Comparison of ENCODE assay signal across 24 mouse cellular contexts in genomic region chr9:108494146-108494825, GRCm38 (mm10). TPM values are rescaled to one million over a fixed set of nuclear protein-coding genes. Genes with fewer than 3 reads are reported as not detected.
DNase-seq lines count a peak whose midpoint lies in the region; ATAC-seq and TF ChIP-seq lines count a peak whose summit lies in the region.
"Had no signal": no experiment of that assay in that cellular context is flagged by ENCODE, and none has a peak within 500 bp of the region (broad histone marks: within the 10 kb centered on the region; RNA-seq: fewer than 3 reads in every experiment).

No protein-coding gene starts in this region.

- ATAC-seq in heart, embryonic 11.5 days (replicated peaks; ENCODE audit: insufficient number of reproducible peaks, low FRiP score, low TSS enrichment): no peak
- ATAC-seq in neural tube, embryonic 12.5 days (ENCODE audit: low FRiP score, low read depth): no peak
- ATAC-seq: activated CD4-positive, CD25-positive, alpha-beta regulatory T cell, adult 4 months; CD4-positive, CD25-positive, alpha-beta regulatory T cell, adult 4 months; forebrain, embryonic 13.5 days; forebrain, embryonic 15.5 days; Patski had no signal

- H3K9me3 ChIP-seq in heart, embryonic 11.5 days (replicated peaks; ENCODE audit: control insufficient read depth, low read length): no peaks in the 10 kb centered on the region
- no peaks in the 10 kb centered on the region for H3K9me3 ChIP-seq in neural tube, embryonic 12.5 days
- H3K9me3 ChIP-seq: embryonic facial prominence, embryonic 10.5 days; embryonic facial prominence, embryonic 12.5 days; forebrain, embryonic 13.5 days; forebrain, embryonic 15.5 days; G1E had no signal

- intact Hi-C loops in gastrocnemius, adult 2 months (cut with DNase I): no loop called here
- intact Hi-C loops in gastrocnemius, postnatal 36 days (cut with DNase I): no loop called here

- H3K9ac ChIP-seq in heart, embryonic 11.5 days (ENCODE audit: low read depth, low read length): no peak overlapping the region
- 0 out of 2 replicates have a peak overlapping the region, but pooled peaks have one; percentile 3 for H3K9ac ChIP-seq in neural tube, embryonic 12.5 days
- H3K9ac ChIP-seq: embryonic facial prominence, embryonic 12.5 days; forebrain, embryonic 13.5 days; forebrain, embryonic 15.5 days had no signal

- no peak overlapping the region for H3K4me3 ChIP-seq in gastrocnemius, adult 2 months
- no peak overlapping the region for H3K4me3 ChIP-seq in heart, embryonic 11.5 days (ENCODE audit: low read depth, low read length)
- no peak overlapping the region for H3K4me3 ChIP-seq in neural tube, embryonic 12.5 days
- H3K4me3 ChIP-seq: embryonic facial prominence, embryonic 12.5 days; forebrain, embryonic 13.5 days; forebrain, embryonic 15.5 days had no signal

- no peaks in the 10 kb centered on the region for H3K27me3 ChIP-seq in heart, embryonic 11.5 days (ENCODE audit: control insufficient read depth, insufficient read depth, low read length)
- H3K27me3 ChIP-seq in neural tube, embryonic 12.5 days (replicated peaks): no peaks in the 10 kb centered on the region
- H3K27me3 ChIP-seq: CH12.LX; embryonic facial prominence, embryonic 12.5 days; forebrain, embryonic 13.5 days; forebrain, embryonic 15.5 days; Patski had no signal

- peaks cover 15% of the 10 kb centered on the region for H3K4me1 ChIP-seq in heart, embryonic 11.5 days (ENCODE audit: control insufficient read depth, insufficient read depth, low read length)
- peaks cover 23% of the 10 kb centered on the region for H3K4me1 ChIP-seq in neural tube, embryonic 12.5 days

- 91% methylated on average over 19 of the region's 19 CpGs for WGBS in heart, embryonic 11.5 days (ENCODE audit: insufficient replicate concordance)
- 93% methylated on average over 19 of the region's 19 CpGs for WGBS in neural tube, embryonic 12.5 days

- no peak for TF ChIP-seq CTCF in gastrocnemius, adult 2 months (IDR thresholded peaks at IDR 0.05)

- peak; percentile 14 for DNase-seq in gastrocnemius, adult 2 months
- DNase-seq in gastrocnemius, postnatal 36 days: no peak
- DNase-seq in heart, adult 11 months: peak; percentile 88
- DNase-seq in neural tube, embryonic 10.5 days (ENCODE audit: extremely low spot score, low spot score): no peak
- DNase-seq: adrenal gland, adult 8-10 months; adrenal gland, postnatal 14 days; adrenal gland, postnatal 36 days; B cell, adult 2 months; cerebellum, adult 11-12 months; cerebellum, adult 2 months; cerebellum, adult 9-10 months; cerebellum, postnatal 10 days; cerebellum, postnatal 25 days had no signal

- H3K27ac ChIP-seq in gastrocnemius, adult 2 months: no peak overlapping the region
- no peak overlapping the region for H3K27ac ChIP-seq in heart, embryonic 11.5 days (ENCODE audit: low read depth, low read length)
- H3K27ac ChIP-seq in neural tube, embryonic 12.5 days: no peak overlapping the region
- H3K27ac ChIP-seq: embryonic facial prominence, embryonic 10.5 days; embryonic facial prominence, embryonic 12.5 days; forebrain, embryonic 13.5 days; forebrain, embryonic 15.5 days had no signal

- peaks cover 66% of the 10 kb centered on the region for H3K36me3 ChIP-seq in heart, embryonic 11.5 days (ENCODE audit: control insufficient read depth, insufficient read depth, low read length)
- peaks cover 74% of the 10 kb centered on the region for H3K36me3 ChIP-seq in neural tube, embryonic 12.5 days

- no peak overlapping the region for H3K4me2 ChIP-seq in heart, embryonic 11.5 days
- H3K4me2 ChIP-seq in neural tube, embryonic 12.5 days (replicated peaks): no peak overlapping the region
- H3K4me2 ChIP-seq: embryonic facial prominence, embryonic 12.5 days; forebrain, embryonic 13.5 days; forebrain, embryonic 15.5 days had no signal

RNA-seq across cellular contexts. Expression of gene Usp19, which starts 3.9 kb away (rescaled TPM):
- total RNA-seq in gastrocnemius, adult 2 months (2021): 100 to 1,000 TPM; 124 TPM
- 100 to 1,000 TPM; 105 to 120 TPM for total RNA-seq in gastrocnemius, postnatal 36 days (2021)
- 48.9 and 57.4 TPM in 2 replicates for polyA plus RNA-seq in heart, embryonic 11.5 days (2014; fragmentation: Nextera tagmentation; extraction: Ambion mirVana)
- 104 TPM in 2 replicates for polyA plus RNA-seq in neural tube, embryonic 12.5 days (2016; fragmentation: Nextera tagmentation; extraction: Ambion mirVana)

RNA-seq across cellular contexts. Expression of gene Qars, which starts 13.2 kb away (rescaled TPM):
- total RNA-seq in gastrocnemius, adult 2 months (2021): 10 to 100 TPM; 75.4 to 80.6 TPM
- total RNA-seq in gastrocnemius, postnatal 36 days (2021): 10 to 100 TPM; 69.7 to 81.7 TPM
- polyA plus RNA-seq in heart, embryonic 11.5 days (2014; fragmentation: Nextera tagmentation; extraction: Ambion mirVana): 86.7 and 89.6 TPM in 2 replicates
- 86.9 and 89.9 TPM in 2 replicates for polyA plus RNA-seq in neural tube, embryonic 12.5 days (2016; fragmentation: Nextera tagmentation; extraction: Ambion mirVana)

RNA-seq across cellular contexts. Expression of gene Lamb2, which starts 14.8 kb away (rescaled TPM):
- 100 to 1,000 TPM; 104 to 171 TPM for total RNA-seq in gastrocnemius, adult 2 months (2021)
- 100 to 1,000 TPM; 118 to 129 TPM for total RNA-seq in gastrocnemius, postnatal 36 days (2021)
- polyA plus RNA-seq in heart, embryonic 11.5 days (2014; fragmentation: Nextera tagmentation; extraction: Ambion mirVana): 22.7 and 30.4 TPM in 2 replicates
- 28.6 and 29.4 TPM in 2 replicates for polyA plus RNA-seq in neural tube, embryonic 12.5 days (2016; fragmentation: Nextera tagmentation; extraction: Ambion mirVana)

RNA-seq across cellular contexts. Expression of gene Qrich1, which starts 22.3 kb away (rescaled TPM):
- 10 to 100 TPM; 53.3 to 58.9 TPM for total RNA-seq in gastrocnemius, adult 2 months (2021)
- 10 to 100 TPM; 49.3 to 51.9 TPM for total RNA-seq in gastrocnemius, postnatal 36 days (2021)
- polyA plus RNA-seq in heart, embryonic 11.5 days (2014; fragmentation: Nextera tagmentation; extraction: Ambion mirVana): 103 and 109 TPM in 2 replicates
- polyA plus RNA-seq in neural tube, embryonic 12.5 days (2016; fragmentation: Nextera tagmentation; extraction: Ambion mirVana): 162 and 164 TPM in 2 replicates

RNA-seq across cellular contexts. Expression of gene Klhdc8b, which starts 32.9 kb away (rescaled TPM):
- total RNA-seq in gastrocnemius, adult 2 months (2021): 1 to 10 TPM; 1.7 to 2.5 TPM
- total RNA-seq in gastrocnemius, postnatal 36 days (2021): 1 to 10 TPM; 1.7 to 3.1 TPM
- polyA plus RNA-seq in heart, embryonic 11.5 days (2014; fragmentation: Nextera tagmentation; extraction: Ambion mirVana): 58.1 and 71.8 TPM in 2 replicates
- 51.1 and 63.4 TPM in 2 replicates for polyA plus RNA-seq in neural tube, embryonic 12.5 days (2016; fragmentation: Nextera tagmentation; extraction: Ambion mirVana)

Comparison
In these comparisons a context has a peak if more than half of its experiments do, and no peak if none do; other contexts are left out.
1. DNase-seq: peak in gastrocnemius, adult 2 months (single experiment) and heart, adult 11 months (single experiment); none in gastrocnemius, postnatal 36 days (0 of 2) and neural tube, embryonic 10.5 days (single experiment).